Mouse (Mus musculus): ENCODE results near the gene Rsg1. TPM values are rescaled to one million over a fixed set of nuclear protein-coding genes. Genes with fewer than 3 reads are reported as not detected.

The Rsg1 gene
- polyA plus RNA-seq (2017; shearing (Covaris generic)) = 1 to 10 TPM; 2.2 to 4.3 TPM

GRCm38 (mm10) chr4:141213770-141214336 is at the start of gene Rsg1:
Gene Rsg1 (plus strand): TSS chr4:141213956.

DNA sequence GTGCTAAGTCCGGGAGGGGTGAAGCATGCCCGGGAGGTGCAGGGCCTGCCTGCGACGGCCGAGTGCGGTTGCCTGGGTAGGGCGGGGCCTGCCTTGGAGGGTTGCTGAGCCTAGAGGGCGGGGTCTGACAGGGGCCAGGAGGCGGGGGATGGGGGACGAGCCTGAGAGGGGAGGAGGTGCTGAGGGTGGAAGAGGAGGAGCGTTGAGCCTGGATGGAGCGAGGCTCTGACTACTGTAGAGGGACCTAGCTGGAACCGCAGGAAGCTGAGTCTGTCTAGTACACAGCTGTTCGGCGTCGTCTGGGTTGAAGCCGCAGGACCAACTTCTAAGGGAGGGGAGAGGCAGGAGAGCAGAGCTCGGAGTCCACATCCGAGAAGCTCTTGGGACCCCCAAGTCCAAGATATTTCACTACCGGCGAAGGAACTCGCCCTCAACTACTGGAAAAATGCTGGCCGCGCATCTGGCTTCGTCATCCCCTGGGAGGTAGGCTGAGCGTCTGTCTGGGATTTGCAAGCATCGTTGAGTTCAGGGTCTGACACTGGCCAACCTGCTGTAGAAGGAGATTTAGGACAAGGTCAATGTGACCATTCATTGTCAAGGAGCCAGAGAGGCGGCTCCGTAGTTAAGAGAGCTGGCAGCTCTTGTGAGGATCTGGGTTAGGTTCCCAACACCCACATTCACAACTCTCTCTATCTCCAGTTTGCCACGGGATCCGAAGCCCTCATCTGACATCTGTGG is 25.8 kb downstream of the Rsg1 start, which contains the start of gene Arhgef19:
Arhgef19 (plus strand) TSS at position 112 of the 738 bp plus-strand sequence.

Other genes with a start within 250 kb of the Rsg1 start
- gene Atp13a2, start 227.1 kb upstream of the Rsg1 start, polyA plus RNA-seq (2017; shearing (Covaris generic)) = 10 to 100 TPM; 32.2 to 51.2 TPM
- not detected for gene Mfap2, start 203.5 kb upstream of the Rsg1 start, polyA plus RNA-seq (2017; shearing (Covaris generic))
- 1 to 10 TPM; 1.2 to 2.0 TPM for gene Crocc, start 153.4 kb upstream of the Rsg1 start, polyA plus RNA-seq (2017; shearing (Covaris generic))
- gene Necap2, start 135.6 kb upstream of the Rsg1 start, polyA plus RNA-seq (2017; shearing (Covaris generic)) = 100 to 1,000 TPM in 1 of 2 experiments, 10 to 100 TPM in 1; 94.8 to 160 TPM
- gene Spata21, start 125.6 kb upstream of the Rsg1 start, polyA plus RNA-seq (2017; shearing (Covaris generic)) = under 1 TPM; 0.25 to 0.48 TPM
- 10 to 100 TPM; 50.1 to 65.1 TPM for gene Szrd1, start 74.2 kb upstream of the Rsg1 start, polyA plus RNA-seq (2017; shearing (Covaris generic))
- 10 to 100 TPM; 15.4 to 22.7 TPM for gene Fbxo42, start 66.0 kb upstream of the Rsg1 start, polyA plus RNA-seq (2017; shearing (Covaris generic))
- under 1 TPM; 0.15 to 0.30 TPM for gene Arhgef19, start 25.5 kb downstream of the Rsg1 start, polyA plus RNA-seq (2017; shearing (Covaris generic))
- gene Epha2, start 87.3 kb downstream of the Rsg1 start, polyA plus RNA-seq (2017; shearing (Covaris generic)) = not detected
- not detected for gene Fam131c, start 154.3 kb downstream of the Rsg1 start, polyA plus RNA-seq (2017; shearing (Covaris generic))
- not detected for gene Clcnka, start 184.8 kb downstream of the Rsg1 start, polyA plus RNA-seq (2017; shearing (Covaris generic))
- gene Clcnkb, start 202.1 kb downstream of the Rsg1 start, polyA plus RNA-seq (2017; shearing (Covaris generic)) = not detected
- not detected for gene Hspb7, start 206.8 kb downstream of the Rsg1 start, polyA plus RNA-seq (2017; shearing (Covaris generic))
- not detected for gene Srarp, start 222.1 kb downstream of the Rsg1 start, polyA plus RNA-seq (2017; shearing (Covaris generic))
- 10 to 100 TPM; 28.4 to 33.1 TPM for gene Zbtb17, start 230.7 kb downstream of the Rsg1 start, polyA plus RNA-seq (2017; shearing (Covaris generic))

Measured in activated CD4-positive, CD25-positive, alpha-beta regulatory T cell (primary cell).